Mouse (Mus musculus) embryonic facial prominence, embryonic 15.5 days (tissue): ENCODE results near the gene Rnf168. TPM values are rescaled to one million over a fixed set of nuclear protein-coding genes. Genes with fewer than 3 reads are reported as not detected.

Source experiments
- ATAC-seq: fragments of 200-750 bp; cut with Nextera tagmentation; 2 replicates; pipeline ENCODE4 v1.8.0; 2017; ENCODE audit warnings: low read depth, moderate TSS enrichment; ENCODE audit not compliant: insufficient number of reproducible peaks, low FRiP score, low TSS enrichment
- H3K27ac ChIP-seq: fragments of 300-500 bp; sonication (generic); replicated peaks from 2 replicates; pipeline ENCODE4 v1.5.1; 2015; ENCODE audit warnings: mild to moderate bottlenecking, inconsistent platforms
- H3K27me3 ChIP-seq: fragments of 300-500 bp; sonication (generic); 2 replicates; pipeline ENCODE4 v1.6.1; 2015; ENCODE audit warnings: inconsistent platforms
- H3K36me3 ChIP-seq: fragments of 300-500 bp; sonication (generic); 2 replicates; pipeline ENCODE4 v1.6.1; 2015; ENCODE audit warnings: mild to moderate bottlenecking, inconsistent platforms
- H3K4me1 ChIP-seq: fragments of 300-500 bp; sonication (generic); 2 replicates; pipeline ENCODE4 v1.6.1; 2015; ENCODE audit warnings: inconsistent platforms
- H3K4me2 ChIP-seq: fragments of 300-500 bp; sonication (generic); replicated peaks from 2 replicates; pipeline ENCODE4 v1.6.1; 2015; ENCODE audit warnings: mild to moderate bottlenecking, inconsistent platforms
- H3K4me3 ChIP-seq: fragments of 300-500 bp; sonication (generic); replicated peaks from 2 replicates; pipeline ENCODE4 v1.5.1; 2015; ENCODE audit warnings: mild to moderate bottlenecking, inconsistent platforms
- H3K9ac ChIP-seq: fragments of 300-500 bp; sonication (generic); 2 replicates; pipeline ENCODE4 v1.6.1; 2015; ENCODE audit warnings: inconsistent platforms
- H3K9me3 ChIP-seq: fragments of 300-500 bp; sonication (generic); replicated peaks from 2 replicates; pipeline ENCODE4 v1.6.1; 2016; ENCODE audit warnings: inconsistent platforms
- WGBS: fragments of 180-500 bp; shearing (Covaris S2); methylation state at CpG from one replicate; pipeline ENCODE4 v1.1.7; 2015; 5-methylcytosine and 5-hydroxymethylcytosine counted together
- microRNA counts: library from miRNA; unstranded; fragments of <30 nt; microRNA quantifications from one replicate; lab custom pipeline; 2016
- microRNA-seq: library from miRNA; unstranded; fragments of <30 nt; microRNA quantifications from one replicate; pipeline ENCODE4, GENCODE M21; 2016; ENCODE audit warnings: borderline number of aligned reads
- polyA plus RNA-seq: library from polyadenylated mRNA; unstranded; fragments of >200 nt; fragmentation: Nextera tagmentation; extraction: Ambion mirVana; gene quantifications from 2 replicates; pipeline ENCODE4 v1.2.1, GENCODE M21; 2015

The Rnf168 gene
- polyA plus RNA-seq, 1 experiment from 2014 or later = 28.9 TPM

- no peaks in the 10 kb centered on the region for H3K27me3 ChIP-seq
- WGBS = 83% methylated on average over 3 of the region's 3 CpGs
- no peak for ATAC-seq
Measured at GRCm38 (mm10) chr16:32350776-32351175, 73.5 kb downstream of the Rnf168 start.

More at GRCm38 (mm10) chr16:32350776-32351175, 73.5 kb downstream of the Rnf168 start:
- Histone ChIP-seq H3K4me3 (no peak overlapping the region), H3K9me3 (no peaks in the 10 kb centered on the region), H3K9ac (no peak overlapping the region), H3K36me3 (peaks cover 21% of the 10 kb centered on the region), H3K4me2 (no peak overlapping the region), H3K4me1 (no peaks in the 10 kb centered on the region), H3K27ac (no peak overlapping the region)

MicroRNAs within 50 kb of the gene (microRNA counts, 519-probe panel; counts per million panel counts)
- microRNA mmu-miR-1946a (lab: Ali Mortazavi, UCI) = 1,417 counts per million, percentile 10 among the panel's probes with 10 or more counts

Small RNAs within 50 kb of the gene (microRNA-seq; reads per million reads assigned to microRNA genes)
- gene Mir1946a = not detected

Other genes with a start within 250 kb of the Rnf168 start
- gene Pak2, start 198.1 kb upstream of the Rnf168 start, polyA plus RNA-seq = 31.6 and 34.7 TPM in 2 replicates
- gene Pigx, start 177.7 kb upstream of the Rnf168 start, polyA plus RNA-seq = 87.5 and 90.5 TPM in 2 replicates
- gene Cep19, start 177.7 kb upstream of the Rnf168 start, polyA plus RNA-seq = 27.0 and 29.9 TPM in 2 replicates
- 21.1 and 23.6 TPM in 2 replicates for gene Nrros, start 111.9 kb upstream of the Rnf168 start, polyA plus RNA-seq
- 0.23 and 0.30 TPM in 2 replicates for gene Bex6, start 97.6 kb upstream of the Rnf168 start, polyA plus RNA-seq
- gene Fbxo45, start 30.3 kb upstream of the Rnf168 start, polyA plus RNA-seq = 14.6 and 15.6 TPM in 2 replicates
- gene Wdr53, start 30.2 kb upstream of the Rnf168 start, polyA plus RNA-seq = 19.6 and 20.8 TPM in 2 replicates
- gene Smco1, start 6.0 kb upstream of the Rnf168 start, polyA plus RNA-seq = 0.15 TPM in 1 of 2 replicates, not detected in the other
- gene Ubxn7, start 54.8 kb downstream of the Rnf168 start, polyA plus RNA-seq = 22.7 and 25.7 TPM in 2 replicates
- 0.30 and 0.35 TPM in 2 replicates for gene Tm4sf19, start 123.0 kb downstream of the Rnf168 start, polyA plus RNA-seq
- 31.5 and 39.0 TPM in 2 replicates for gene Tctex1d2, start 142.2 kb downstream of the Rnf168 start, polyA plus RNA-seq
- gene Pcyt1a, start 153.5 kb downstream of the Rnf168 start, polyA plus RNA-seq = 39.7 and 41.3 TPM in 2 replicates
- 0.16 TPM in 1 of 2 replicates, not detected in the other for gene Slc51a, start 210.4 kb downstream of the Rnf168 start, polyA plus RNA-seq
- gene Zdhhc19, start 218.8 kb downstream of the Rnf168 start, polyA plus RNA-seq = not detected in 2 replicates